In genomic region chr10:118050152-118050641, GRCm38 (mm10) we compare ENCODE assay signal across 9 mouse cellular contexts.
DNase-seq lines count a peak whose midpoint lies in the region; ATAC-seq lines count a peak whose summit lies in the region.
"Had no signal": no experiment of that assay in that cellular context is flagged by ENCODE, and none has a peak within 500 bp of the region (broad histone marks: within the 10 kb centered on the region; RNA-seq: fewer than 3 reads in every experiment).

No protein-coding gene starts in this region.

- no peaks in the 10 kb centered on the region for H3K4me1 ChIP-seq in intestine, embryonic 14.5 days (replicated peaks; ENCODE audit: control insufficient read depth, insufficient read depth, low read length)
- H3K4me1 ChIP-seq in intestine, embryonic 15.5 days (replicated peaks) = no peaks in the 10 kb centered on the region
- H3K4me1 ChIP-seq in limb, embryonic 10.5 days = no peaks in the 10 kb centered on the region
- H3K4me1 ChIP-seq in hindbrain, embryonic 16.5 days (ENCODE audit: control insufficient read depth, insufficient read depth, low read depth, low read length) = no peaks in the 10 kb centered on the region

- H3K27me3 ChIP-seq in intestine, embryonic 14.5 days (replicated peaks; ENCODE audit: control insufficient read depth, insufficient read depth, low read length) = no peaks in the 10 kb centered on the region
- H3K27me3 ChIP-seq in intestine, embryonic 15.5 days (replicated peaks) = no peaks in the 10 kb centered on the region
- H3K27me3 ChIP-seq in limb, embryonic 10.5 days (ENCODE audit: low read depth, poor library complexity, severe bottlenecking) = no peaks in the 10 kb centered on the region
- no peaks in the 10 kb centered on the region for H3K27me3 ChIP-seq in hindbrain, embryonic 16.5 days (replicated peaks; ENCODE audit: control insufficient read depth, insufficient read depth, low read length)
- H3K27me3 ChIP-seq: embryonic facial prominence, embryonic 15.5 days had no signal

- no peak overlapping the region for H3K9ac ChIP-seq in intestine, embryonic 14.5 days (ENCODE audit: low read length)
- no peak overlapping the region for H3K9ac ChIP-seq in intestine, embryonic 15.5 days
- H3K9ac ChIP-seq in hindbrain, embryonic 16.5 days (ENCODE audit: low read depth, low read length) = no peak overlapping the region
- H3K9ac ChIP-seq: embryonic facial prominence, embryonic 15.5 days had no signal

- no peak overlapping the region for H3K27ac ChIP-seq in intestine, embryonic 14.5 days (ENCODE audit: low read depth)
- no peak overlapping the region for H3K27ac ChIP-seq in intestine, embryonic 15.5 days
- H3K27ac ChIP-seq in limb, embryonic 10.5 days = no peak overlapping the region
- no peak overlapping the region for H3K27ac ChIP-seq in hindbrain, embryonic 16.5 days (ENCODE audit: low read depth, low read length)
- H3K27ac ChIP-seq: embryonic facial prominence, embryonic 15.5 days had no signal

- DNase-seq in intestine, embryonic 14.5 days (ENCODE audit: low spot score) = peak; percentile 29
- peak; percentile 79 for DNase-seq in MEL-GATA-1-ER (ENCODE audit: extremely low read depth, low read depth)
- peak; percentile 16 for DNase-seq in limb, embryonic 10.5 days (ENCODE audit: low spot score)
- DNase-seq in testis, postnatal 10 days (ENCODE audit: low spot score) = no peak
- DNase-seq: cerebellum, postnatal 10 days had no signal

- no peak overlapping the region for H3K4me2 ChIP-seq in intestine, embryonic 14.5 days (ENCODE audit: low read length)
- no peak overlapping the region for H3K4me2 ChIP-seq in intestine, embryonic 15.5 days (replicated peaks)
- H3K4me2 ChIP-seq in hindbrain, embryonic 16.5 days (ENCODE audit: low read length) = no peak overlapping the region
- H3K4me2 ChIP-seq: embryonic facial prominence, embryonic 15.5 days had no signal

- H3K9me3 ChIP-seq in intestine, embryonic 14.5 days (ENCODE audit: control insufficient read depth, low read length) = 0 out of 2 replicates have a peak, but pooled peaks cover 4% of the 10 kb centered on the region
- no peaks in the 10 kb centered on the region for H3K9me3 ChIP-seq in intestine, embryonic 15.5 days
- no peaks in the 10 kb centered on the region for H3K9me3 ChIP-seq in limb, embryonic 10.5 days (replicated peaks)
- no peaks in the 10 kb centered on the region; the same call in 1 of the 2 replicates for H3K9me3 ChIP-seq in hindbrain, embryonic 16.5 days (ENCODE audit: control insufficient read depth, low read length)
- H3K9me3 ChIP-seq: embryonic facial prominence, embryonic 15.5 days had no signal

- no peak for ATAC-seq in intestine, embryonic 14.5 days (replicated peaks; ENCODE audit: low FRiP score, low TSS enrichment, low read depth)
- no peak for ATAC-seq in intestine, embryonic 15.5 days
- ATAC-seq in neutrophil, adult 5-6 weeks (ENCODE audit: extremely low read depth, insufficient number of reproducible peaks, low FRiP score, poor library complexity, severe bottlenecking) = peak; percentile 33; the same call in 1 of the 2 replicates
- ATAC-seq in hindbrain, embryonic 16.5 days = no peak

- H3K4me3 ChIP-seq in intestine, embryonic 14.5 days (ENCODE audit: low read depth, low read length) = no peak overlapping the region
- H3K4me3 ChIP-seq in intestine, embryonic 15.5 days (replicated peaks) = no peak overlapping the region
- H3K4me3 ChIP-seq in limb, embryonic 10.5 days = no peak overlapping the region
- no peak overlapping the region for H3K4me3 ChIP-seq in hindbrain, embryonic 16.5 days (ENCODE audit: low read length)
- H3K4me3 ChIP-seq: embryonic facial prominence, embryonic 15.5 days had no signal

- no peaks in the 10 kb centered on the region for H3K36me3 ChIP-seq in intestine, embryonic 14.5 days (ENCODE audit: control insufficient read depth, insufficient read depth, low read length)
- H3K36me3 ChIP-seq in intestine, embryonic 15.5 days = no peaks in the 10 kb centered on the region
- no peaks in the 10 kb centered on the region for H3K36me3 ChIP-seq in limb, embryonic 10.5 days
- H3K36me3 ChIP-seq in hindbrain, embryonic 16.5 days (ENCODE audit: control insufficient read depth, insufficient read depth, low read length) = no peaks in the 10 kb centered on the region
- H3K36me3 ChIP-seq: embryonic facial prominence, embryonic 15.5 days had no signal

- 71% methylated on average over 5 of the region's 5 CpGs for WGBS in intestine, embryonic 14.5 days
- WGBS in intestine, embryonic 15.5 days = 64% methylated on average over 5 of the region's 5 CpGs
- 85% methylated on average over 5 of the region's 5 CpGs for WGBS in limb, embryonic 10.5 days
- 90% methylated on average over 5 of the region's 5 CpGs for WGBS in hindbrain, embryonic 16.5 days
